Mouse (Mus musculus) forebrain, embryonic 12.5 days (tissue): ENCODE results near the gene Adamts20. TPM values are rescaled to one million over a fixed set of nuclear protein-coding genes. Genes with fewer than 3 reads are reported as not detected.
"Not testable (repeated sequence)": the region's sequence is repeated elsewhere in the genome, so short reads cannot be mapped to it uniquely, and the experiment has no call there.

Experiments used
- ATAC-seq: fragments of 200-750 bp; cut with Nextera tagmentation; 2 replicates; pipeline ENCODE4 v1.8.0; 2017; ENCODE audit warnings: moderate TSS enrichment; ENCODE audit not compliant: low FRiP score
- H3K27ac ChIP-seq: fragments of 300-500 bp; sonication (generic); 2 replicates; pipeline ENCODE4 v1.5.1; 2016; ENCODE audit warnings: mild to moderate bottlenecking
- H3K27me3 ChIP-seq: fragments of 300-500 bp; sonication (generic); 2 replicates; pipeline ENCODE4 v1.6.1; 2016; ENCODE audit warnings: mild to moderate bottlenecking
- H3K36me3 ChIP-seq: fragments of 300-500 bp; sonication (generic); replicated peaks from 2 replicates; pipeline ENCODE4 v1.6.1; 2016; ENCODE audit warnings: mild to moderate bottlenecking
- H3K4me1 ChIP-seq: fragments of 300-500 bp; sonication (generic); 2 replicates; pipeline ENCODE4 v1.6.1; 2016
- H3K4me2 ChIP-seq: fragments of 300-500 bp; sonication (generic); 2 replicates; pipeline ENCODE4 v1.6.1; 2016; ENCODE audit warnings: mild to moderate bottlenecking, moderate library complexity
- H3K4me3 ChIP-seq: fragments of 300-500 bp; sonication (generic); replicated peaks from 2 replicates; pipeline ENCODE4 v1.5.1; 2016; ENCODE audit warnings: mild to moderate bottlenecking
- H3K9ac ChIP-seq: fragments of 300-500 bp; sonication (generic); 2 replicates; pipeline ENCODE4 v1.6.1; 2016; ENCODE audit warnings: mild to moderate bottlenecking
- H3K9me3 ChIP-seq: fragments of 300-500 bp; sonication (generic); 2 replicates; pipeline ENCODE4 v1.6.1; 2016
- WGBS: fragments of 180-500 bp; shearing (Covaris S2); methylation state at CpG from one replicate; pipeline ENCODE4 v1.1.7; 2016; 5-methylcytosine and 5-hydroxymethylcytosine counted together
- polyA plus RNA-seq: library from polyadenylated mRNA; unstranded; fragments of >200 nt; fragmentation: Nextera tagmentation; extraction: Ambion mirVana; gene quantifications from 2 replicates; pipeline ENCODE4 v1.2.1, GENCODE M21; 2016

Gene Adamts20
- polyA plus RNA-seq, 1 experiment from 2014 or later: 11.6 TPM

- H3K9ac ChIP-seq: peak overlapping the region; percentile 80
- peak overlapping the region; percentile 53 for H3K27ac ChIP-seq
- no peaks in the 10 kb centered on the region for H3K36me3 ChIP-seq
- no peaks in the 10 kb centered on the region for H3K9me3 ChIP-seq
- peaks cover 17% of the 10 kb centered on the region for H3K27me3 ChIP-seq
- peak overlapping the region; percentile 85 for H3K4me2 ChIP-seq
- peak overlapping the region; percentile 77 for H3K4me3 ChIP-seq
- H3K4me1 ChIP-seq: peaks cover 27% of the 10 kb centered on the region
- under 1% methylated on average over 51 of the region's 65 CpGs for WGBS
- peak; percentile 97 for ATAC-seq
Observed at GRCm38 (mm10) chr15:94404071-94404545, 61.1 kb downstream of the Adamts20 start.

GRCm38 (mm10) chr15:94403461-94404070 is 61.7 kb downstream of the Adamts20 start:
- Histone ChIP-seq H3K27ac (peak overlapping the region; percentile 53), H3K36me3 (no peaks in the 10 kb centered on the region), H3K4me1 (peaks cover 27% of the 10 kb centered on the region), H3K9me3 (no peaks in the 10 kb centered on the region), H3K4me3 (peak overlapping the region; percentile 77), H3K4me2 (peak overlapping the region; percentile 85), H3K27me3 (peaks cover 17% of the 10 kb centered on the region), H3K9ac (peak overlapping the region; percentile 80)
- under 1% methylated on average over 34 of the region's 34 CpGs for WGBS
- ATAC-seq: peak; percentile 44

- peak overlapping the region; percentile 80 for H3K9ac ChIP-seq
- H3K27ac ChIP-seq: no peak overlapping the region
- no peaks in the 10 kb centered on the region for H3K9me3 ChIP-seq
- WGBS: 4% methylated on average over 15 of the region's 15 CpGs
- H3K36me3 ChIP-seq: no peaks in the 10 kb centered on the region
- peaks cover 17% of the 10 kb centered on the region for H3K27me3 ChIP-seq
- peak overlapping the region; percentile 85 for H3K4me2 ChIP-seq
- ATAC-seq: no peak
- H3K4me3 ChIP-seq: peak overlapping the region; percentile 77
- peaks cover 27% of the 10 kb centered on the region for H3K4me1 ChIP-seq
Observed at GRCm38 (mm10) chr15:94403018-94403417, 62.2 kb downstream of the Adamts20 start.

- no peak overlapping the region for H3K9ac ChIP-seq
- H3K27me3 ChIP-seq: no peaks in the 10 kb centered on the region
- no peak for ATAC-seq
- H3K4me1 ChIP-seq: peaks cover 5% of the 10 kb centered on the region
- H3K9me3 ChIP-seq: no peaks in the 10 kb centered on the region
- H3K4me2 ChIP-seq: no peak overlapping the region
- 22% methylated on average over 7 of the region's 7 CpGs for WGBS
- H3K36me3 ChIP-seq: no peaks in the 10 kb centered on the region
- H3K4me3 ChIP-seq: no peak overlapping the region
- H3K27ac ChIP-seq: peak overlapping the region; percentile 31; the same call in 1 of the 2 replicates
Observed at GRCm38 (mm10) chr15:94392737-94393136, 72.5 kb downstream of the Adamts20 start.

- WGBS: 67% methylated on average over 2 of the region's 2 CpGs
- not testable (repeated sequence) for H3K27me3 ChIP-seq, ATAC-seq, H3K36me3 ChIP-seq, H3K4me3 ChIP-seq, H3K9me3 ChIP-seq, H3K9ac ChIP-seq, H3K27ac ChIP-seq, H3K4me2 ChIP-seq, H3K4me1 ChIP-seq
Observed at GRCm38 (mm10) chr15:94390127-94390526, 75.1 kb downstream of the Adamts20 start.

GRCm38 (mm10) chr15:94379425-94379824 is 85.8 kb downstream of the Adamts20 start:
- Histone ChIP-seq H3K36me3 (no peaks in the 10 kb centered on the region), H3K4me3 (no peak overlapping the region), H3K4me2 (no peak overlapping the region), H3K27ac (no peak overlapping the region), H3K9ac (no peak overlapping the region), H3K4me1 (no peaks in the 10 kb centered on the region), H3K27me3 (no peaks in the 10 kb centered on the region), H3K9me3 (no peaks in the 10 kb centered on the region)
- WGBS: 94% methylated on average over 7 of the region's 9 CpGs
- no peak for ATAC-seq

GRCm38 (mm10) chr15:94372548-94372947 is 92.7 kb downstream of the Adamts20 start:
- H3K27me3 ChIP-seq: no peaks in the 10 kb centered on the region
- H3K4me2 ChIP-seq: no peak overlapping the region
- no peaks in the 10 kb centered on the region for H3K36me3 ChIP-seq
- WGBS: 86% methylated on average over 7 of the region's 7 CpGs
- H3K9me3 ChIP-seq: no peaks in the 10 kb centered on the region
- no peak overlapping the region for H3K9ac ChIP-seq
- H3K27ac ChIP-seq: no peak overlapping the region
- ATAC-seq: no peak
- no peak overlapping the region for H3K4me3 ChIP-seq
- no peaks in the 10 kb centered on the region for H3K4me1 ChIP-seq

GRCm38 (mm10) chr15:94349052-94349451 is 116.2 kb downstream of the Adamts20 start:
- Histone ChIP-seq H3K36me3 (peaks cover 29% of the 10 kb centered on the region), H3K4me1 (no peaks in the 10 kb centered on the region)
- 94% methylated on average over 18 of the region's 18 CpGs for WGBS

GRCm38 (mm10) chr15:94344317-94344716 is 120.9 kb downstream of the Adamts20 start:
- Histone ChIP-seq H3K9me3 (no peaks in the 10 kb centered on the region), H3K4me3 (no peak overlapping the region), H3K4me2 (no peak overlapping the region), H3K9ac (no peak overlapping the region), H3K4me1 (no peaks in the 10 kb centered on the region), H3K27ac (no peak overlapping the region), H3K36me3 (peaks cover 31% of the 10 kb centered on the region), H3K27me3 (no peaks in the 10 kb centered on the region)
- 91% methylated on average over 5 of the region's 5 CpGs for WGBS
- ATAC-seq: no peak

More at GRCm38 (mm10) chr15:94349052-94349451, 116.2 kb downstream of the Adamts20 start:
- H3K27ac ChIP-seq: no peak overlapping the region
- no peaks in the 10 kb centered on the region for H3K9me3 ChIP-seq
- no peaks in the 10 kb centered on the region for H3K27me3 ChIP-seq
- no peak overlapping the region for H3K9ac ChIP-seq
- no peak overlapping the region for H3K4me2 ChIP-seq
- no peak overlapping the region for H3K4me3 ChIP-seq
- no peak for ATAC-seq

GRCm38 (mm10) chr15:94342365-94342764 is 122.9 kb downstream of the Adamts20 start:
- WGBS: 60% methylated on average over 10 of the region's 10 CpGs
- no peak overlapping the region for H3K4me3 ChIP-seq
- no peak for ATAC-seq
- no peaks in the 10 kb centered on the region for H3K4me1 ChIP-seq
- H3K9me3 ChIP-seq: no peaks in the 10 kb centered on the region
- no peaks in the 10 kb centered on the region for H3K27me3 ChIP-seq
- H3K4me2 ChIP-seq: no peak overlapping the region
- H3K9ac ChIP-seq: no peak overlapping the region
- no peak overlapping the region for H3K27ac ChIP-seq
- H3K36me3 ChIP-seq: peaks cover 33% of the 10 kb centered on the region

- H3K9me3 ChIP-seq: no peaks in the 10 kb centered on the region
- H3K9ac ChIP-seq: no peak overlapping the region
- peaks cover 17% of the 10 kb centered on the region for H3K36me3 ChIP-seq
- WGBS: 87% methylated on average over 8 of the region's 8 CpGs
- ATAC-seq: no peak
- no peak overlapping the region for H3K4me3 ChIP-seq
- no peaks in the 10 kb centered on the region for H3K4me1 ChIP-seq
- no peak overlapping the region for H3K4me2 ChIP-seq
- no peaks in the 10 kb centered on the region for H3K27me3 ChIP-seq
- H3K27ac ChIP-seq: no peak overlapping the region
Observed at GRCm38 (mm10) chr15:94339011-94339410, 126.2 kb downstream of the Adamts20 start.

GRCm38 (mm10) chr15:94334586-94334985 is 130.6 kb downstream of the Adamts20 start:
- WGBS: 54% methylated on average over 10 of the region's 10 CpGs

GRCm38 (mm10) chr15:94326626-94327025 is 138.6 kb downstream of the Adamts20 start:
- no peak for ATAC-seq
- Histone ChIP-seq H3K9ac (no peak overlapping the region), H3K4me3 (no peak overlapping the region), H3K4me2 (no peak overlapping the region), H3K27me3 (no peaks in the 10 kb centered on the region), H3K4me1 (no peaks in the 10 kb centered on the region; the same call in 1 of the 2 replicates), H3K27ac (no peak overlapping the region), H3K36me3 (peaks cover 7% of the 10 kb centered on the region; the same call in 1 of the 2 replicates), H3K9me3 (no peaks in the 10 kb centered on the region)
- WGBS: 90% methylated on average over 5 of the region's 5 CpGs

More at GRCm38 (mm10) chr15:94334586-94334985, 130.6 kb downstream of the Adamts20 start:
- H3K4me2 ChIP-seq: no peak overlapping the region
- H3K27me3 ChIP-seq: no peaks in the 10 kb centered on the region
- H3K9me3 ChIP-seq: no peaks in the 10 kb centered on the region
- no peaks in the 10 kb centered on the region for H3K4me1 ChIP-seq
- peaks cover 5% of the 10 kb centered on the region; the same call in 1 of the 2 replicates for H3K36me3 ChIP-seq
- no peak overlapping the region for H3K27ac ChIP-seq
- no peak for ATAC-seq
- no peak overlapping the region for H3K9ac ChIP-seq
- H3K4me3 ChIP-seq: no peak overlapping the region
